Mouse (Mus musculus): Measurements from ENCODE around the gene Tmsb10. TPM values are rescaled to one million over a fixed set of nuclear protein-coding genes. Genes with fewer than 3 reads are reported as not detected.

Gene Tmsb10
- polyA plus RNA-seq, 1 experiment from 2014 or later, result 4,419 TPM

- WGBS, result 25% methylated on average over 9 of the region's 9 CpGs
- no peak overlapping the region for H3K27ac ChIP-seq (replicated peaks)
- no peak overlapping the region for H3K4me3 ChIP-seq
- no peaks in the 10 kb centered on the region for H3K9me3 ChIP-seq
- H3K4me2 ChIP-seq (replicated peaks), result no peak overlapping the region
- no peaks in the 10 kb centered on the region for H3K4me1 ChIP-seq
- H3K36me3 ChIP-seq, result no peaks in the 10 kb centered on the region
- ATAC-seq (replicated peaks), result no peak
- H3K27me3 ChIP-seq, result no peaks in the 10 kb centered on the region
- no peak overlapping the region for H3K9ac ChIP-seq (replicated peaks)
These were observed 31.6 kb downstream of the Tmsb10 start for GRCm38 (mm10) chr6:72926755-72927482.

GRCm38 (mm10) chr6:72926031-72926430, 32.5 kb downstream of the Tmsb10 start:
- Histone ChIP-seq H3K9me3 (no peaks in the 10 kb centered on the region), H3K4me3 (no peak overlapping the region)

GRCm38 (mm10) chr6:72923381-72923780, 35.2 kb downstream of the Tmsb10 start:
- Histone ChIP-seq H3K4me1 (no peaks in the 10 kb centered on the region), H3K9ac (replicated peaks) (no peak overlapping the region), H3K4me3 (no peak overlapping the region), H3K27ac (replicated peaks) (no peak overlapping the region), H3K4me2 (replicated peaks) (no peak overlapping the region), H3K36me3 (no peaks in the 10 kb centered on the region), H3K27me3 (no peaks in the 10 kb centered on the region), H3K9me3 (no peaks in the 10 kb centered on the region)
- ATAC-seq (replicated peaks), result no peak
- 87% methylated on average over 8 of the region's 8 CpGs for WGBS

More at GRCm38 (mm10) chr6:72926031-72926430, 32.5 kb downstream of the Tmsb10 start:
- no peaks in the 10 kb centered on the region for H3K27me3 ChIP-seq
- WGBS, result 85% methylated on average over 4 of the region's 4 CpGs
- H3K27ac ChIP-seq (replicated peaks), result no peak overlapping the region
- no peak for ATAC-seq (replicated peaks)
- H3K4me1 ChIP-seq, result no peaks in the 10 kb centered on the region
- no peak overlapping the region for H3K4me2 ChIP-seq (replicated peaks)
- no peaks in the 10 kb centered on the region for H3K36me3 ChIP-seq
- no peak overlapping the region for H3K9ac ChIP-seq (replicated peaks)

- H3K27ac ChIP-seq (replicated peaks), result no peak overlapping the region
- 95% methylated on average over 3 of the region's 3 CpGs for WGBS
- no peaks in the 10 kb centered on the region for H3K9me3 ChIP-seq
- no peaks in the 10 kb centered on the region for H3K36me3 ChIP-seq
- no peak overlapping the region for H3K4me3 ChIP-seq
- H3K27me3 ChIP-seq, result no peaks in the 10 kb centered on the region
- no peak for ATAC-seq (replicated peaks)
- no peak overlapping the region for H3K4me2 ChIP-seq (replicated peaks)
- H3K9ac ChIP-seq (replicated peaks), result no peak overlapping the region
- H3K4me1 ChIP-seq, result no peaks in the 10 kb centered on the region
These were observed 37.5 kb downstream of the Tmsb10 start for GRCm38 (mm10) chr6:72921081-72921480.

GRCm38 (mm10) chr6:72918510-72919033, 40.0 kb downstream of the Tmsb10 start:
- Histone ChIP-seq H3K27ac (replicated peaks) (no peak overlapping the region), H3K9me3 (no peaks in the 10 kb centered on the region), H3K4me1 (no peaks in the 10 kb centered on the region), H3K27me3 (no peaks in the 10 kb centered on the region), H3K36me3 (no peaks in the 10 kb centered on the region), H3K9ac (replicated peaks) (no peak overlapping the region), H3K4me3 (no peak overlapping the region), H3K4me2 (replicated peaks) (no peak overlapping the region)
- 67% methylated on average over 9 of the region's 9 CpGs for WGBS
- ATAC-seq (replicated peaks), result no peak

GRCm38 (mm10) chr6:72916330-72916729, 42.2 kb downstream of the Tmsb10 start:
- Histone ChIP-seq H3K9ac (replicated peaks) (no peak overlapping the region), H3K27ac (replicated peaks) (no peak overlapping the region), H3K4me1 (no peaks in the 10 kb centered on the region), H3K4me3 (no peak overlapping the region), H3K4me2 (replicated peaks) (no peak overlapping the region), H3K27me3 (no peaks in the 10 kb centered on the region), H3K36me3 (no peaks in the 10 kb centered on the region), H3K9me3 (no peaks in the 10 kb centered on the region)
- 82% methylated on average over 7 of the region's 7 CpGs for WGBS
- no peak for ATAC-seq (replicated peaks)

- 84% methylated on average over 6 of the region's 6 CpGs for WGBS
- no peak overlapping the region for H3K9ac ChIP-seq (replicated peaks)
- H3K9me3 ChIP-seq, result no peaks in the 10 kb centered on the region
- H3K36me3 ChIP-seq, result no peaks in the 10 kb centered on the region
- H3K4me2 ChIP-seq (replicated peaks), result no peak overlapping the region
- H3K27ac ChIP-seq (replicated peaks), result no peak overlapping the region
- no peaks in the 10 kb centered on the region for H3K4me1 ChIP-seq
- no peak overlapping the region for H3K4me3 ChIP-seq
- no peaks in the 10 kb centered on the region for H3K27me3 ChIP-seq
- ATAC-seq (replicated peaks), result no peak
These were observed 44.3 kb downstream of the Tmsb10 start for GRCm38 (mm10) chr6:72914087-72914749.

- no peak overlapping the region for H3K9ac ChIP-seq (replicated peaks)
- ATAC-seq (replicated peaks), result no peak
- no peaks in the 10 kb centered on the region for H3K36me3 ChIP-seq
- H3K27me3 ChIP-seq, result no peaks in the 10 kb centered on the region
- no peaks in the 10 kb centered on the region for H3K4me1 ChIP-seq
- no peaks in the 10 kb centered on the region for H3K9me3 ChIP-seq
- 58% methylated on average over 4 of the region's 4 CpGs for WGBS
- no peak overlapping the region for H3K27ac ChIP-seq (replicated peaks)
- H3K4me3 ChIP-seq, result no peak overlapping the region
- no peak overlapping the region for H3K4me2 ChIP-seq (replicated peaks)
These were observed 47.3 kb downstream of the Tmsb10 start for GRCm38 (mm10) chr6:72911261-72911660.

Other genes with a start within 250 kb of the Tmsb10 start
- gene Tcf7l1, start 169.5 kb downstream of the Tmsb10 start, polyA plus RNA-seq (2015; fragmentation: Nextera tagmentation; extraction: Ambion mirVana), result 6.2 and 6.9 TPM in 2 replicates
- 37.6 and 38.9 TPM in 2 replicates for gene Kcmf1, start 58.8 kb downstream of the Tmsb10 start, polyA plus RNA-seq (2015; fragmentation: Nextera tagmentation; extraction: Ambion mirVana)

Measured in forebrain, embryonic 15.5 days (tissue).